Mouse (Mus musculus): ENCODE data around the gene Tmem8b. TPM values are rescaled to one million over a fixed set of nuclear protein-coding genes. Genes with fewer than 3 reads are reported as not detected.

The Tmem8b gene
- total RNA-seq (2023), result under 1 TPM; 0.60 to 0.66 TPM

GRCm38 (mm10) chr4:43668782-43669427 is at the start of gene Tmem8b, which contains the start of gene Fam221b:
Gene Tmem8b (plus strand): TSS chr4:43668971.
Gene Fam221b (minus strand): TSS chr4:43669145.

GRCm38 (mm10) chr4:43631046-43631955 is 37.5 kb upstream of the Tmem8b start, which contains the start of gene Npr2:
Gene Npr2 (plus strand): TSS chr4:43631935.

GRCm38 (mm10) chr4:43653161-43654015 is 15.4 kb upstream of the Tmem8b start, which contains the start of gene Spag8:
Gene Spag8 (minus strand): TSS chr4:43653594.

GRCm38 (mm10) chr4:43656339-43657109 is 12.2 kb upstream of the Tmem8b start, which contains the start of gene Hint2:
Gene Hint2 (minus strand): TSS chr4:43656466.

GRCm38 (mm10) chr4:43700707-43701106 is 31.9 kb downstream of the Tmem8b start, which contains the start of gene Olfr70:
Gene Olfr70 (minus strand): TSS chr4:43700807.

GRCm38 (mm10) chr4:43709869-43710268 is 41.1 kb downstream of the Tmem8b start, which contains the start of gene Olfr71:
Gene Olfr71 (minus strand): TSS chr4:43710255.

GRCm38 (mm10) chr4:43726995-43727394 is 58.2 kb downstream of the Tmem8b start, which contains the start of gene Hrct1:
Gene Hrct1 (plus strand): TSS chr4:43727188.

GRCm38 (mm10) chr4:43729794-43730550 is 61.2 kb downstream of the Tmem8b start, which contains the start of gene Spaar:
Gene Spaar (plus strand): TSS chr4:43730034.

Other genes starting within 250 kb of the Tmem8b start
- not detected for gene Fam166b, start 239.8 kb upstream of the Tmem8b start, total RNA-seq (2023)
- 1 to 10 TPM; 5.8 to 8.1 TPM for gene Tesk1, start 227.0 kb upstream of the Tmem8b start, total RNA-seq (2023)
- gene Cd72, start 214.3 kb upstream of the Tmem8b start, total RNA-seq (2023), result 10 to 100 TPM in 1 of 2 experiments, 1 to 10 TPM in 1; 2.2 to 24.5 TPM
- gene Sit1, start 185.2 kb upstream of the Tmem8b start, total RNA-seq (2023), result under 1 TPM in 1 of 2 experiments, not detected in 1; 0.31 TPM
- gene Ccdc107, start 176.1 kb upstream of the Tmem8b start, total RNA-seq (2023), result 1 to 10 TPM; 5.1 to 5.2 TPM
- gene Arhgef39, start 169.3 kb upstream of the Tmem8b start, total RNA-seq (2023), result 10 to 100 TPM; 31.2 to 32.1 TPM
- 1 to 10 TPM; 1.1 to 2.6 TPM for gene Car9, start 162.0 kb upstream of the Tmem8b start, total RNA-seq (2023)
- under 1 TPM; 0.60 to 0.68 TPM for gene Tpm2, start 145.2 kb upstream of the Tmem8b start, total RNA-seq (2023)
- 10 to 100 TPM; 67.4 to 72.8 TPM for gene Creb3, start 106.6 kb upstream of the Tmem8b start, total RNA-seq (2023)
- 100 to 1,000 TPM; 547 to 593 TPM for gene Tln1, start 106.3 kb upstream of the Tmem8b start, total RNA-seq (2023)
- gene Rgp1, start 90.3 kb upstream of the Tmem8b start, total RNA-seq (2023), result 10 to 100 TPM; 47.1 to 49.4 TPM
- 10 to 100 TPM; 28.4 to 32.8 TPM for gene Gba2, start 90.1 kb upstream of the Tmem8b start, total RNA-seq (2023)
- gene Msmp, start 84.5 kb upstream of the Tmem8b start, total RNA-seq (2023), result not detected
- under 1 TPM; 0.33 to 0.80 TPM for gene Npr2, start 37.0 kb upstream of the Tmem8b start, total RNA-seq (2023)
- gene Spag8, start 15.4 kb upstream of the Tmem8b start, total RNA-seq (2023), result not detected
- gene Hint2, start 12.5 kb upstream of the Tmem8b start, total RNA-seq (2023), result 10 to 100 TPM in 1 of 2 experiments, 1 to 10 TPM in 1; 8.7 to 10.2 TPM
- gene Fam221b, start 174 bp downstream of the Tmem8b start, total RNA-seq (2023), result under 1 TPM in 1 of 2 experiments, not detected in 1; 0.11 TPM
- not detected for gene Olfr70, start 31.8 kb downstream of the Tmem8b start, total RNA-seq (2023)
- gene Olfr71, start 41.3 kb downstream of the Tmem8b start, total RNA-seq (2023), result not detected
- not detected for gene Hrct1, start 58.2 kb downstream of the Tmem8b start, total RNA-seq (2023)
- not detected for gene Spaar, start 61.1 kb downstream of the Tmem8b start, total RNA-seq (2023)
- gene Olfr159, start 102.0 kb downstream of the Tmem8b start, total RNA-seq (2023), result not detected
- not detected for gene Olfr156, start 154.9 kb downstream of the Tmem8b start, total RNA-seq (2023)
- not detected for gene Olfr157, start 171.2 kb downstream of the Tmem8b start, total RNA-seq (2023)
- gene Olfr155, start 182.6 kb downstream of the Tmem8b start, total RNA-seq (2023), result not detected
- 10 to 100 TPM; 10.7 to 18.1 TPM for gene Reck, start 206.6 kb downstream of the Tmem8b start, total RNA-seq (2023)